Mouse (Mus musculus) layer of hippocampus, adult 9-11 months (tissue): Measurements from ENCODE around the gene Ctla4.

Source experiments
- DNase-seq: peaks from one replicate; pipeline ENCODE4 v3.0.0; 2022

Gene Ctla4

DNA sequence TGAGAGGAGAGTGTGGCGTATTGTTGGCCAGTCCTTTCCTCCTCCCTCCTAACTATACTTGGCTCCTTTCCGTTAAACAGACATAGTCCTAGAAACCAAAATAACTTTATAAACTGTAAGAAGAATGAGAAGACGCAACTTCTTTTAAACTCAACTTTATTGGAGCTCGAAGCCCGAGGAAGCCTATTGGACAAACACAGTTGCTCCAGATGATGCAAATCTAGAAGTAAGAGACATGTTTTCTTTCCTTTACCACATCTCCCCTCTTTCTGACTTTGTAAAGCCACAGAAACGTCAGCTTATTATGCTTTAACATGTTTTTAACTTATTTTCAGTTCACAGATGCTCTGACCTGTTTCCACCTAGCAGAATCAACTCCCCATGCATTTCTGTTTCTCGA lies at the start of gene Ctla4:
Gene Ctla4 (plus strand): TSS at position 20 of the 400 bp plus-strand sequence.
- DNase-seq: no peak

DNA sequence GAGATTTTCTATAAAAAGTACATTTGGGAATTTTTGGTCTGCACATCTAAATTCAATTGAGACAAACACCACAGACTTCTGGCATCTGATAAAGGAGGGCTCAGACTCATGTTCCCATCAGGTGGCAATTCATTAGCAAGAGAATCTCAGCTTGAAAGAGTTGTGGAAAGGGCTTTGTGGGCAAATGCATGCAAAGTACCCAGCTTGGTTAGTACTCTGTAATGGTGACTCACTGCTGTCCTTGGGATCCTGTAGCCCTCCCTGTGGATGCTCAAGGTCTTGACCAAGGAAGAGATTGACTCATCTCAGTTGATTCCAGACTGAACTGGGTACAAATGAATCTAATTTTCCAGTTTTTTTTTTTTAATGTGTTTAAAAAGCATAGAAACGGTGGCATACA lies 47.6 kb upstream of the Ctla4 start:
- DNase-seq: no peak

DNA sequence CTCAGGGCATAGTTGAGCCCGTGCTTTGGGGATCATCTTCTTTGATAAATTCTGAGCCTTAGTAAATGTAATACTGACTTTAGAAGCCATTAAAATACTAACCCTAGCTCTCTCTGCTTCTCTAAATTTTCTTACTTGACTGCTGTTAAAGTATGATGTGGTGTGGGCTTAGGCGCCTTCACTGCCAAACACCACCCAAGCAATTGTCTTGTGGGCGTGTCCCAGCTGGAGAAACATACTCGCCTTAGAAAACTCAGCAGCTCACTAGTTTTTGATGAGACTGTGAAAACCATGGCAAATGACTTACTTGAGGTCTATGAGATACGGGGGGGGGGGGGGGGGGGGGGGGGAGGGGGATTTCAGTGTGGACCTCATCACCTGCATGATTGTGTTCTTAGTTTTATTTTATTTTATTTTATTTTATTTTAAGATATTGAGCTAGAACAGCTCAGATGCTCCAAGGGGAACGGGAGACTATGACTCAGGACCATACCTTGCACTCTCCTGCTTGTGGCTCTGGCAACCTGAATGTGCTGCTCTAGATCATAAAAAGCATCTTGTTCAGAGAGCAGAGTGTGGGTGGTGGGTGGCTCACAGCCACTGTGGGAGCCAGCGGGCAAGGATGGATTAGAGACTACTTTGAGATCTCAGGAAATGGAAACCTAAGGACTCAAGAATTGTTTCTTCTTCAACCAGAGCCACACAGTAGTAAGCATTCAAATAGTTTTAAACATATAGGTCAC lies 41.3 kb upstream of the Ctla4 start:
- no peak for DNase-seq

DNA sequence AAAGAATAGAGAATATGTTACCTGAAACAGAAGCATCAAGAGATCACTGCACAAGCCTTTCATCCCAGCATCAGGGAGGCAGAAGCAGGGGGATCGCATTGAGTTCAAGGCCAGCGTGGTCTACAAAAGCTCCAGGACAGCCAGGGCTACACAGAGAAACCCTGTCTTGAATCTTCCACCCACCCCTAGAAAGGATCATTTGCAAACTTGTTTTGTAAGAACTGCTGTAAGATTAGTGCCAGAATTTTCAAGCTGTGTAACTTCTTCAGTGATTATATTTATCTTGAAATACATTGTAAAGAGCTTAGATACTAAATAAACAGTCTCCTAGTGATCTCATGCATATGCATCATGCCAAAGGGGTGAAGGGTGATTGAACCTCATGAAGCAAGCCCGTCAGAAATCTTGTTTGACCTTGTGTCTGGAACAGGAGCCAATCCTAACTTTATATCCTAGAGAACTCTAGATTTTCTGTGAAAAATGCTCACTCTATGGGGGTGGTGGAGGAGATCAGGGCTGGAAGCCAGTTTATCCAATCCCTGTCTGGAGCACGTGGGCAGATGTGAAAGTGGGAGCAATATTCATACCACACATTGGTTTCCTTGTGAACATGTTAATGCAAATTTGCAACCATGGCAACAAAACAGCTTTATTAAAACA lies 40.1 kb upstream of the Ctla4 start:
- DNase-seq: peak; percentile 72

DNA sequence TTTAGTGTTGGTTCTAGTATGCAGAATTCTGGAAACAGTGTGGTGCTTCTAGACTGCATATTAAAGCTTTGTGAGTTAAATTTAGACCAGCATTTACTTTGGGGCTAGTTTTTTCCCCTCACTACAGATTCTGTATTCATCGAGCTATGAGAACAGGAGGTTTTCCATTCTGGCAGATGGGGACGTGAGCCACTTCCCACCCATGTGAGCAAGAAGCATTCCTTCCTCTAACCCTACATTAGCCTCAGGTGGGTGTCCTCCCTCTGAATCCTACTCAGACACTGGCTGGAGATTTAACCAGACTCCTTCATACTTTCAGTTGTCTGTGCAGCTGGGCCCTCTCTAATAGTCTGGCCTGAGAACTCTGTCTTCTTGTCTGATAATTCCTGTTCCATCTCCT lies 37.7 kb upstream of the Ctla4 start:
- peak; percentile 38 for DNase-seq

DNA sequence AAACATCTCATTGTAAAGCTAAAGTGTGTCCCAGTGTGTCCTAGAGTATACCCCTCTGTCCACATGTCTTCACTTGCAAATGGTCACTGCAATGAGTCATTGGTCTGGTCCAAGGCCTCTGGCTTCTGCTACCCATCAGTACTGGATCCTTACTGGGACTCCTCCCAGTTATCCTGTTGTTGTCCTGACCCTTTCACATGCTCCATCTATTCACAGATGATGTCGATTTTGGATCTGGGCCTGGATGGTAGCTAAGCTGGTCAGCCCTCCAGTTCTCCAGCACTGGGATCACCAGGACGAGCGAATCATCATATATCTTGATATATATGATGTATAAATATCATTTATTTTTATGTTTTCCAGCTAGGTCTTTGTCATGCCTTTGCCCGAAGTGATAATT lies 37.0 kb upstream of the Ctla4 start:
- no peak for DNase-seq

DNA sequence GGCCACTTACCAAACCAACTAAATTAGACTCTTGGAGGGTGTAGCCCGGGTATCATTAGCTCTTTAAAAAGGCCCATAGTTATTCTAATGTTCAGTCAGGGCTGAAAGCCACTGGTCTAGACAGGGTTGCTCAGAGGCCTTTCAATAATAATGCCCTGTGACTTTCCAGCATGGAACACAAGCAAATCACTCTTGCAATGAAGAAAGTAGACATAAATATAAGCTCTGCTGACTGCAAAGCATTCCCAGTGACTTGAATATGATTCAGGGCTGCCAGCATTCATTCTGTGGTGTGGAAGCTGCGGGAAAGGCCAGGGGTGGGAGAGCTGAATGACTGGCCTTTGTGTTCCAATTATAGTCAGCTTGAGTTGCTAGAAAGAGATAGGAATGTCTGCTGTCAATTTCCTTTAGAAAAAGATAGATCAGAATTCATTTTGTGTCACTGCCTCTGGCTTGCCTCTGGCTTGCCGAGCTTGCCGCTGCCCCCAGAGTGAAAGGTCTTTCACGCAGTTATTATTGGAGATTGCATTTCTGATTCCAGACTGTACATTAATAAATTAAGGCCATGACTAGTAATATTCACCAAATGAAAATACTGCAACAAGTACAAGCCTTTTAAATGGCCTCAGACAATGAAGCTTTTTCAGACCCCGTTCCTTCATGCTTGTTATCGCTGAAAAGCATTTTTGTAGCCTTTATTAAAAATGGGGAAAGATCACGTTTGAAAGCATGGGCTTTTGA lies 35.6 kb upstream of the Ctla4 start:
- no peak for DNase-seq

DNA sequence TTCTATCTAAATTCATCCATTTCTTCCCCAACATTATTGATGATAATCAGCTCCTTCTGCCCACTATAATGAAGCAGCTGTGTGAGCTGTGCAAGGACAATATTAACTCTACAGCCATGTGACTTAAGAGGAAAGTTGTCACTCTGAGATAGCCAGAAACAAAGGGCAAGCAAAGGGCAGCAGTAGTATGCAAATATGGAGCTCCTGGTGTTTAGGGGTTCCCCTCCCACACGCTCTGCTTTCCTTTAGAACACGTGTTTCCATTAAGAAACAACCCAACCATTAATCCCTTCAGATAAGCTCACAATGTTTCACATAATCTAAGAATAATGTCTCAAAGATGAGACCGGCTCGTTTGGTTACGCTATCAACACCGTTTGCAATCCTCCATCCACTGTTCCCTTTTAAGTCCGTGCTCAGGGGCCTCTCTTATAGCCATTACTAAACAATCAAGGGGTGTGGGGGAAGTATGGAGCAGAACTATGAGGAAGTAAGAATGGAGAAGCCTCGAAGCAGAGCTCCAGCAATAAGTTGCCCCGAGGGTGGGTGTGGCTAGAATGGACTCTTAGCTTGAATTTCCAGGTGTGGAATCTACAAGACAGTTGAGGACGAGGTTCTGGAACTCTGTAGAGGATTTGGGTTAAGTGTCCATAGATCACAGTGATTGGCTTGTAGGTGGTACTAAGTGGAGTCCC lies 34.6 kb upstream of the Ctla4 start:
- no peak for DNase-seq

DNA sequence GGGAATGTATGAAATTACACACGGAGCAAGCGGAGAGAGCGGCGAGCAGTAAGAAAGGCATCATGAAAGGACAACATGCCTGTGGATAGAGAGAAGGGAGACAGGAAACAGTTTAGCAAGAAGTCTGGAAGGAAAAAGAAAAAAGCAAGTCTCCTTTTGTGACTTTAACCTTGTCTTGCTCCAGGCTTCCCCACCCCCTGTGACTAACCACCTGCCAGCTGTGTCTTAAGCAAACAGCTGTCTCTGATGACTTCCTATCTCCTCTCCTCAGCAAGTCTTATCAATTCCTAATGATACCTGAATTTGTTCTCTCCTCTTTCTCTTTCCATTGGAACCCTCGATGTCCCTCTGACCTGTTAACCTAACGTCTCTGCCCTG lies 34.0 kb upstream of the Ctla4 start:
- DNase-seq: no peak

DNA sequence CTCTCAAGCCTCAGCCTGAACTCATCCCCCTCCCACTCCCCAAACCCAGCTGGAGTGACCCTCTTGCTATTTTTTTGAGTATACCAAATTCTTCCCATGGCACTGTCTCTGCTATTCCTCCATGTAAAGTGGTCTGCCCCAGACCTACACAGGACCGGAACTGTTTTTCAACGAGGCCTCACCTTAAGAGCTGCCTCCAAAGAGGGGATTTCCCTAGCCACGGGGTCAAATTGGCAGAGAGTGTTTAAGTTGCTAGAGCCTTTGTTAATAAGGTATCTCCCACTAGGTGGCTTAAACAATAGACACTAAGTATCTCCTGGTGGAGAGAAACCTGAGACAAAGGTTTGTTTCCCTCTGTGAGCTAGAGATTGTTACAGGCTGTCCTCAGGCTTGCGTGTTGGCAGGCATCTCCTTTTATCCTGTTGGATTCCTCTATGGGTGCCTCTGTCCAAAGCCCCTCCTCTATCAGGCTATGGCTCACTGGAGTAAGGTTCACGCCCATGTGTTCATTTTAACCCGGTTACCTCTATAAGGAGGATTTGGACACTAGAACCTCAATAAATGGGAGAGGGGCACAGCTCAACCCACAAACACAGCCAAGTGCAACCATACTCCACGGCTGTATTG lies 33.4 kb upstream of the Ctla4 start:
- DNase-seq: no peak

DNA sequence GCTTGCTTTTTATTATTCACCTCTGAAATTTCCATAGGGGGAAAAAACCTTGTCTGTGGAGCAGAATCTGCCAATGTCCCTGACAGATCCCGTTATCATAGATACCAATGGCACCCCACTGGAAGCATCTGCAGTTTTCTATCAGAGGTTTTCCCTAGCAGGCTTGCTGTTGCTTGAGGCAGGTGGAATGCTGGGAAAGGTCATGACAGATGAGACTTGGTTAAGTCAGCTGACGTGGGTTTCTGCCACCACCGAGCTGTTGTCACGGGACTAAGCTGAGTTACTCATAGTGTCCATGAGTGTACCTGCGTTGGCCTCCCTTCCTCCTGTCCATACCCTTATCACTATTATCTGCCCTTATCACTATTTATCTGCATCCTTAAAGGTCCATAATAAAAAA lies 32.8 kb upstream of the Ctla4 start:
- no peak for DNase-seq

DNA sequence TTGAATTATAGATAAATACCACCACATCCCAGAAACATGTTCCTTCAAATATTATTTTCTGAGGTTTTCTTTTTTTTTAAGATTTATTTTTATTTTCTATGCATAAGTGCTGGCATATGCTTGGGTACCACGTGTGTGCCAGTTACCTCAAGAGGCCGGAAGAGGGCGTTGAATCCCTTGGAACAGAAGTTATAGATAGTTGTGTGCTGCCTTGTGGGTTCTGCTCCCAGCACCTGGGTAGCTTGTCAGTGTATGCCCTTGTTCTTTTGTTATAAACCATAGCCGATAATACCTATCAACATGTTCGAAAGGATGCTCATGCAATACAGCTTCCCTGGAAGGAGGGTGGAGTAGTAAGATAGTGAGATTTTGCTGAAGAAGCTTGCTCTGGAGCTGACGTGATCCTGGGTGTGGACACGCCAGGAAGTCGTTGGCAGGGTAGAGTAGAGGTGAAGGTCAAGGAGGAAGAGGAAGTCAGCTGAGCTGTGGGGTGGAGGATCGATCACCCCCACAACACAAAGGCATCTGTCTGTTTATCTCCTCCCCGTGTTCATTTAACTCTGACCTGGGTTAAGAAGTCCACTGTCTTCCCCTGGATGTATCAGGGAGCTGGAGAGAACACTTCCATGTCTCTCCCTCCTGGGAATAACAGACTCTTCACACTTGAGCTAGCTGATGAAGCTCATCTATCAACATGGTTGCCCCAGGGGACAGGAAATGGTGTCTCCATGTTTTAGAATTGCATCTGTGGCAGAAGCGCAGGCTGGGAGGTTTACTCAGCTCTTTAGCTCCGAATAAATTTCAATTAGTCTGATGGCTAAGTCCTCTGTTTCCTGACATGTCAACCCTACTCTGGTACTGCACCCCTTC lies 29.2 kb upstream of the Ctla4 start:
- no peak for DNase-seq

DNA sequence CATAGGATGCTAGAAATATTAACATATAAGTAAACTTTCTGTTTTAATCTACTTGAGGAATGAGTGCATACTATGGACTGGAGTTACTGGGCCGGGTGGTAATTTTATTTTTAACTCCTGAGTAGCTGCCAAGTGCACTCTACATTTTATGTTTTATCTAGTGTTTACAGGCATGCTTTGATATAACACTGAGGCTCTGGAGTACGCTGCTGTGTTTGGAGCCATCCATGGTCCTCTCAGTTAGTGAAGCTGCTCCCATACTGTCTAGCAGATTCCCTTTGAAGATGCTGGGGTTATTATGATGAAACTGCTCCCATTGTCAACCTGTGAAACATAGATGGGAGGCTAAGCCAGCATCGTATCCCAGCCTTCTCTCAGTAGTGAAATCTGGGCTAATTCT lies 27.6 kb upstream of the Ctla4 start:
- no peak for DNase-seq

DNA sequence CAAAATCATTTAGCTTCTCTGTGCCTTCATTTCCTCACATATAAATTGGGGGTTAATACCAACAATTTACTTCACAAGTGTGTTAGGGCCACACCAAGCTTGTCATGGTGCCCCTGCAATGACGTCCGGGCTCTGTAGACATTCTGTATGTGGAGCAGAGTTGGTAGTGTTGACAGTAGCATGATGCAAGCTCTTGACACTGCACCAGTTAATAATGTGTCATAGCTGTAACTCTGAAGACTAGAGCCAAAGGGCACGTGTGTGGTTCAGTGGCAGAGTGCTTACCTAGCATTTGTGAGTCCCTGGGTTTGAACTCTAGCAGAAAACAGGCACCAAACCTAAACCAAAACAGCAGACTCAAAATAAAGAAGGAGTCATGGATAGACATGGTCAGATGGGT lies 27.0 kb upstream of the Ctla4 start:
- no peak for DNase-seq

DNA sequence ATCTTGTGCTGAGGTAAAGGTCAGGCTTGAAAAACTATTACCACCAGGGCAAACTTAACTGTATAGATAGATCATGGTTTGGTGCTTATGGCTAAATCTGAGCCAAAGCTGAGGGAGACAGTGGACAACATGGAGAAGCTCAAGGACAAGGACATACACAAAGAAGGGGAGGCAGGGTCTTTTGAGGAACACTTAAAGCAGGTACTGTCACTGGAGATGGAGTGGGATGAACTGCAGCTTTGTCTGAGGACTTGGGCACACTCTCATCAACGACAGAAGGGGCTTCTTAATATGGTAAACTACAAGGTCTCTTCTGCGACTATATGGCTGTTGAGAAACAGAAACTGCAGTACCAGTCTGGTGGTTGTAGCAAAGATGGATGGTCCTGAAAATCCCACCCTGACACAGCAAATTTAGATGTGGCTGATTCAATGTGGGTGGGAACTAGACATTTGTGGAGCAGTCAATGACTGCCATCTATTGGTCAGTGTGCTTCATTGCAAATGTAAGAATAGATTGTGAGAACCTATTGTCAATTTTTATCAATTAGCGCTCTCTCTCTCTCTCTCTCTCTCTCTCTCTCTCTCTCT lies 26.3 kb upstream of the Ctla4 start:
- peak; percentile 44 for DNase-seq

DNA sequence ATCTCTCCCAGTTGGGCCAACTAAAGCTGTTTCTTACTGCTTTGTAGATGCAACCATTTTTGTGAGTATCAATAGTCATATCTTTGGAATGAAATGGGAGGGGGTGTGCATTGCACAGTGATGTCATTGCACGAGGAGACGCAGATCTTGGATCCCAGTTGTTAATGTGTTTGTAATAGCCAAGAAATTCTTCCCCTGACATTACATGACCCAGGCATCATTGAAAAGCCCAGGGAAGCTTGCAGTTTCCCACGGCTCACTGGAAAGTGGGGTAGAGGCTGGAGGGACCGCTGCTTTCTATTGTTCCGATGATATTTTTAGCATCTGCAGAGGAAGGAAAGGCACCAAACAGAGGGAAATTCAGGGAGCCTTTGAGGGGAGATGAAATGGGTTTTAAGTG lies 25.8 kb upstream of the Ctla4 start:
- DNase-seq: no peak

DNA sequence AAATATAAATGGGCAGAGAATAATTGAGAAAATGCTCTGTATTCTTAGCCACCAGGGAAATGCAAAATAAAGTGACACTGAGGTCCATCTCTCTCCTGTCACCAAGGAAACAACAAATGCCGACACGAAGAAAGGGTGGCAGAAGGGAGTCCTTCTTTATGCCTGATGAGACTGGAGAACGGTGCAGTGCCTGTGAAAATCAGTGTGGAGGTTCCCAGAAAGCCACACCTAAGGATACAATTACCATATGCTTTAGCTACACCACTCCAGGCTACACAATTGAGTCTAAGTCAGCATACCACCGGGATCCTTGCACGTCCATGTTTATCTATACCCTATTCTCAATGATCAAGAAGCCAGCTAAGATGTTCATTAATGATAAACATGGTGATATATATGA lies 25.4 kb upstream of the Ctla4 start:
- no peak for DNase-seq

DNA sequence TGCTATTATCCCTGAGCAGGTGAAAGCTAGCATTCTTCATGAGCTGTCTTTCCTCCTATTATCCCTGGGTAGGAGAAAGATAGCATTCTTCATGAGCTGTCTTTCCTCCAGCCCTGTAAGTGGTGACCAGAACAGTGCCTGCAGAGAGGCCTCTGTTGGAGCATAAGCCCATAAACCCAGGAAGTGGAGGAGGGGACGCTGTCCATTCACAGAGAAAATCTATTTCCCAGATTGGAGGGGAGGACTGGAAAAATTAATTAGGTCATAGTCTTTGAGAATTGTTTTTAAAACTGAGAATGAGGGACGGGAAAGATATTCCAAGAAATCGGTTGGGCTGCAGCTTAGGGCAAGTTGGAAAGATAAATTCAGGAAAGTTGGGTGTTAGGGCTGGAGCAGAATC lies 24.3 kb upstream of the Ctla4 start:
- DNase-seq: no peak

DNA sequence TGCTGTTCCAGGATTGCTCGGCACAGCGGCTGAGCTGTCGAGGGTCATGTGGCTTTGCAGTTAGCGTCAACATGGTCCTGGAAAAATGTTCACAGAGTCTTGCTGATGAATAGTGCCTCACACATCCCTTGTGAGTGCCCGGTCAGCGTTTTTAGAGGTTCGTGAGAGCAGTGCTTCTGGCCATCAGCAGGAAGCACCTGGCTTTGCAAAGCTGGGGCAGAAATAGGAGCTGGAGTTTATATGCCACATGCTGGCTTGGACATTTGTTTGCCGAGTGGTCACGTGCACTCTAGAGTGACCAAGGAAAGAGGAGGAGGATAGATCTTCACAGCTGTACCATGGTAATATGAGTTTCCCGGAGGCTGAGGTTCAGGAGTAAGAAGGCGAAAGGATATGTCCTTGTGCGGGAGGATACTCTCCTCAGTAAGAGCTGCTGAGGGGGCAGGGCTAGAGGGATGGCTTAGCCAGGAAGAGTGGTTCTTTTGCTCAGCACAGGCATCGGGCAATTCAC lies 23.8 kb upstream of the Ctla4 start:
- DNase-seq: peak; percentile 27

DNA sequence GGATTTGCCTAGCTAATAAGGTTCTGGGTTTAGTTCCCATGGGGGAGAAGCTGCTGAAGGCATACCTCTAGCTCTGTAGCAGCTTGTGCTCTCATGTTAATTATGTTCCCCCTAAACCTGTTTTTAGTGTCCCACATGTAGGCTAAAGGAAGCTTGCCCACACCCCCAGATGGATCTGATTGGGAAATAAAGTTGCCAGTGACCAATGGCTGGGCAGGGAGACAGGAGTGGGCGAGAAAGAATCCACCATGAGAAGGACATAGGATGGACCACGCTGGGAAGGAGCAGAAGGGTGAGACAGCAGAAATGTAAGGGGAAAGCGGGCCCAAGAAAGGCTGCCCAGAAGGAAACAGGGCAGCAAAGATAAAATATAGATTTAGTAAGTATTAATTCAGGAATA lies 23.1 kb upstream of the Ctla4 start:
- no peak for DNase-seq

DNA sequence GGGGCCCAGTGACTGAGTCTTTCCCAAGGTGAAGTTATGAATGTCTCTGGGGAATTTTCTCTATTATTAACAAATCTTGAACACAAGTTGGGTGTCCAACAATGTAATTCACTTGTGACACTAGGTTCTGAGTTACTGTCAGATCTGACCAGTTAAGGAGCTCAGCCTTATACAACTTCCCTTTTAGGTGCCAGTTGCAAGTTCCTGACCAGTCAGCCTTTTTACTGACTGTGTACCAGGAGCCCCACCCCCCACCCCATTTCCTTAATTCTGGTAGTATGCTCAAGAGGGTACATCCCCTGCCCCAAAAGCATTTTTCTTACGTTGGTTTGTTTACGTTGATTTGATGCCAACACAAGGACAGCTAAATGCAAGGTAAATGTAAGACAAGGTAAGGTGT lies 21.6 kb upstream of the Ctla4 start:
- no peak for DNase-seq

DNA sequence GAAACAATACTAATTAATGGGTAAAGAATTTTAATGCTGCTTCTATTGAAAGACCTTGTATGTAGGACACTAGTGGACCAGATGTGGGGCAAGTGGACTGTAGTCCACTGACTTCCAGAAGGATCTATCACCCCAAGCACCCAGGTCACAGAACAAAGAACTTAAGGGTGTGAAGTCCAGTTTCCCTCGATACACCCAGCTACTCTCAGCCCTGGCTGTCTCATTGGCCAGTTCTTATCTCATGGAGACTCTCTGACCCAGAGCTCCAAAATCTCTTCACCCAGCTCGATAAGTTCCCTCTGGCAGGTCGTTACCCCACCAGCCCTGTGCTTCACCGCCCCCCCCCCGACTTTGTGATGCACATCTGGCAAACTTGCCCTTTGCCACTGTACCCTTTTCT lies 20.8 kb upstream of the Ctla4 start:
- no peak for DNase-seq
